Mouse (Mus musculus) testis, adult 2 months (tissue): ENCODE measurements around the gene Gm128.

Experiments used
- CTCF ChIP-seq: fragments of 200-500 bp; IDR thresholded peaks from 2 replicates; pipeline ENCODE4 v1.5.1; 2012; ENCODE audit warnings: low read depth, mild to moderate bottlenecking, inconsistent platforms, low read length, moderate library complexity; ENCODE audit not compliant: control insufficient read depth, insufficient read depth, insufficient replicate concordance
- POLR2A ChIP-seq: fragments of 200-500 bp; IDR thresholded peaks from 2 replicates; pipeline ENCODE4 v1.6.1; 2012; ENCODE audit warnings: low read depth, mild to moderate bottlenecking, inconsistent platforms, low read length, moderate library complexity; ENCODE audit not compliant: control insufficient read depth

GRCm38 (mm10) chr3:95283589-95283941 is 42.2 kb upstream of the Gm128 start:
- TF ChIP-seq CTCF (no peak), POLR2A (no peak)
